Mouse (Mus musculus): ENCODE data around the gene Lrrtm3.

The Lrrtm3 gene

GRCm38 (mm10) chr10:64041892-64042291 is 48.2 kb downstream of the Lrrtm3 start:
- DNase-seq (ENCODE audit: low read depth, low spot score), result no peak

GRCm38 (mm10) chr10:64041218-64041617 is 48.9 kb downstream of the Lrrtm3 start:
- no peak for DNase-seq (ENCODE audit: low read depth, low spot score)

GRCm38 (mm10) chr10:64039760-64040535 is 50.1 kb downstream of the Lrrtm3 start:
- DNase-seq (ENCODE audit: low read depth, low spot score), result no peak

GRCm38 (mm10) chr10:64030901-64031300 is 59.2 kb downstream of the Lrrtm3 start:
- no peak for DNase-seq (ENCODE audit: low read depth, low spot score)

GRCm38 (mm10) chr10:64023340-64023739 is 66.7 kb downstream of the Lrrtm3 start:
- no peak for DNase-seq (ENCODE audit: low read depth, low spot score)

GRCm38 (mm10) chr10:64020347-64020746 is 69.7 kb downstream of the Lrrtm3 start:
- no peak for DNase-seq (ENCODE audit: low read depth, low spot score)

- DNase-seq (ENCODE audit: low read depth, low spot score), result no peak
Measured at GRCm38 (mm10) chr10:64001996-64002395, 88.1 kb downstream of the Lrrtm3 start.

GRCm38 (mm10) chr10:64001531-64001930 is 88.5 kb downstream of the Lrrtm3 start:
- no peak for DNase-seq (ENCODE audit: low read depth, low spot score)

GRCm38 (mm10) chr10:63994251-63994650 is 95.8 kb downstream of the Lrrtm3 start:
- no peak for DNase-seq (ENCODE audit: low read depth, low spot score)

- peak; percentile 34 for DNase-seq (ENCODE audit: low read depth, low spot score)
Measured at GRCm38 (mm10) chr10:63985576-63985975, 104.5 kb downstream of the Lrrtm3 start.

GRCm38 (mm10) chr10:63979410-63979809 is 110.7 kb downstream of the Lrrtm3 start:
- no peak for DNase-seq (ENCODE audit: low read depth, low spot score)

GRCm38 (mm10) chr10:63978969-63979368 is 111.1 kb downstream of the Lrrtm3 start:
- no peak for DNase-seq (ENCODE audit: low read depth, low spot score)

GRCm38 (mm10) chr10:63978535-63978934 is 111.5 kb downstream of the Lrrtm3 start:
- peak; percentile 26 for DNase-seq (ENCODE audit: low read depth, low spot score)

GRCm38 (mm10) chr10:63978101-63978500 is 112.0 kb downstream of the Lrrtm3 start:
- no peak for DNase-seq (ENCODE audit: low read depth, low spot score)

GRCm38 (mm10) chr10:63972300-63972699 is 117.8 kb downstream of the Lrrtm3 start:
- no peak for DNase-seq (ENCODE audit: low read depth, low spot score)

GRCm38 (mm10) chr10:63954308-63954930 is 135.7 kb downstream of the Lrrtm3 start:
- DNase-seq (ENCODE audit: low read depth, low spot score), result no peak

GRCm38 (mm10) chr10:63951481-63951880 is 138.6 kb downstream of the Lrrtm3 start:
- DNase-seq (ENCODE audit: low read depth, low spot score), result no peak

GRCm38 (mm10) chr10:63950867-63951266 is 139.2 kb downstream of the Lrrtm3 start:
- no peak for DNase-seq (ENCODE audit: low read depth, low spot score)

GRCm38 (mm10) chr10:63947266-63947665 is 142.8 kb downstream of the Lrrtm3 start:
- no peak for DNase-seq (ENCODE audit: low read depth, low spot score)

GRCm38 (mm10) chr10:63945534-63945933 is 144.5 kb downstream of the Lrrtm3 start:
- DNase-seq (ENCODE audit: low read depth, low spot score), result no peak

- DNase-seq (ENCODE audit: low read depth, low spot score), result no peak
Measured at GRCm38 (mm10) chr10:63933946-63934345, 156.1 kb downstream of the Lrrtm3 start.

GRCm38 (mm10) chr10:63927334-63927733 is 162.7 kb downstream of the Lrrtm3 start, which contains the start of gene Gm10118:
Gm10118 (minus strand) TSS chr10:63927434.
- no peak for DNase-seq (ENCODE audit: low read depth, low spot score)

GRCm38 (mm10) chr10:63908878-63909277 is 181.2 kb downstream of the Lrrtm3 start:
- no peak for DNase-seq (ENCODE audit: low read depth, low spot score)
